Mouse (Mus musculus) liver, adult 2 months (tissue): Measurements from ENCODE around the gene Tcf25.
"Not testable (repeated sequence)": the region's sequence is repeated elsewhere in the genome, so short reads cannot be mapped to it uniquely, and the experiment has no call there.

Source experiments
- CTCF ChIP-seq: fragments of 200-500 bp; IDR thresholded peaks from 2 replicates; pipeline ENCODE4 v1.5.1; 2011; ENCODE audit warnings: low read depth, low read length, control low read depth
- POLR2A ChIP-seq: fragments of 200-500 bp; IDR thresholded peaks from 2 replicates; pipeline ENCODE4 v1.6.1; 2011; ENCODE audit warnings: low read length, control low read depth; ENCODE audit not compliant: insufficient read depth; ENCODE audit errors: extremely low read depth

DNA sequence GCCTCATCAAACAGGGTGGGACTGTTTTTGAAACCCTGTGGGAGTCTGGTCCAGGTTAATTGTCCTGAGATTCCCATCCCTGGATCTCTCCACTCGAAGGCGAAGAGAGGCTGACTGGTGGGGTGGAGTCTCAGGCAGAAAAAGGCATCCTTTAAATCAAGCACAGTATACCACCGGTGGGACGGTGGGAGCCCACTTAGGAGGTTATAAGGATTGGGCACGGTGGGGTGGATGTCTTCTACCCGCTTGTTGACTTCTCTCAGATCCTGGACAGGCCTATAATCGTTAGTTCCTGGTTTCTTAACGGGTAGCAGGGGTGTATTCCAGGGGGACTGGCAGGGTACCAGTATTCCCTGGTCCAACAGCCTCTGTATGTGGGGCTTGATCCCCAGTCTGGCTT lies 57.4 kb downstream of the Tcf25 start:
- not testable (repeated sequence) for TF ChIP-seq CTCF, POLR2A
